Mouse (Mus musculus): ENCODE data around the gene Pim3. TPM values are rescaled to one million over a fixed set of nuclear protein-coding genes. Genes with fewer than 3 reads are reported as not detected.

The Pim3 gene
- total RNA-seq, 1 experiment from 2014 or later: 71.8 TPM

DNA sequence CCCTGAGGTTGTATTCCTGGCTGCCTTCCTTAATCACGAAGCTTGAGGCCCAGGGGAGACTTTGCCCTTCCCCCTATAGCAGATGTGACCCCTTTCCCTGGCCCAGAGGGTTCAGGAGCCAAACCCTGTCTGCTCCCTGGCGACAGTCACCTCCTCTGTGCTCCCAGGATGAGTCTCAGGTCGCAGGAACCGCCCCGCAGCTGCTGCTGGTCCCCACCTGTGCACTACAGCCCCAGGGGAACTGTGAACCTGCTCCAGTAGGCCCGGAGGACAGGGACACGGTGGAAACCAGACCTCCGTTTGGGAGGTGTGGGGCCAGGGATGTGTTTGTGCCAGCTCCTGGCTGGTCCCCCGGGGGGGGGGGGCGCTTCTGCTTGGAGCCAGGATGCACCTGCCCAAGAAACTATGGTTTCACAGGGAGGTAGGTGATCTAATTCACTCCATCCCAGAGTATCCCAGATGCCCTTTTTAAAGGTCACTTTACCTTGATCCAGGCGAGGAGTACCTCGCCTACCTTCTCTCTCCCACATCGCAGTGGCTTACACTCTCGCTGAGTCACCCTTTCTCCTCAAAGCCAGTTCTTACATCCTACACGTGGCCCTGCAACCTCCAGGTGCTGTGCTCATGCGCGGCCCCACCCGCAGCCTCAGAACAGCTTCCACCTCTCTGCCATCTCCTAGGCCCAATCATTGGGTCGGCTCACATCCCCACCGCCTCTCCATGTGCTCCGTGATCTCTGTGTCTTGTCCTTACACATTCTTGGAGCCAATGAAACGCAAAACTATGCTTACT is 19.5 kb downstream of the Pim3 start:
- no peak for DNase-seq

DNA sequence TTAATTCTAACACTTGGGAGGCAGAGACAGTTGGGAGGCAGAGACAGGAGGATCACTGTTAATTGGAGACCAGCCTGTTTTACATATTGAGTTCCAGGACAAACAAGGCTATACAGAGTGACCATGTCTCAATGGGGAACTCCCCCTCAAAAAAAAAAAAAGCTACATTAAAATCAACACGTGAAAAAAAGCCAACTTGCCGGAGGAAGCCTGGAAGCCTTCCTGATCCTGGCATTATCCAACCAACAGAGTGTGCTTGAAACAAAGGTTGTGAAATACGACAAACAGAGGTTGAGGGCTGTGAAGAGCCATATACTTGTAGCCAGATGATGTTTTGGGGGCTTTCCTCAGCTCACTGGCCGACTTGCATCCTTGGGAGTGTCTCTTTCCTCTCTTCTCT is 20.9 kb downstream of the Pim3 start:
- no peak for DNase-seq

DNA sequence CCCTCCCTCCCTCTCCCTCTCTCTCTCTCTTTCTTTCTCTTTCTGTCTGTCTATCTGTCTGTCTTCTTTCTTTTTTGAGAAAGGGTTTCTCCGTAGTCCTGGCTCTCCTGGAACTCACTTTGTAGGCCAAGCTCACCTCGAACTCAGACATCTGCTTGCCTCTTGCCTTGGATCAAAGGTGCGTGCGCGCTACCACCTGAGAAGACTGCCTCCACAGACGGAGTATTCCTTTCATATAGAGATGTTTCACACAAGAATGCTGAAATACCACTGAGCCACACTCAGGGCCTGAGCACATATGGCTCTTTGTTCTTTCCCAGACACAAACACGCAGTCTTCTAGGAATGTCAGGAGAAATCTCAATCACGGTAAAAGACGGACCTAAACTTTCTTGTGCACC is 21.4 kb downstream of the Pim3 start:
- no peak for DNase-seq

DNA sequence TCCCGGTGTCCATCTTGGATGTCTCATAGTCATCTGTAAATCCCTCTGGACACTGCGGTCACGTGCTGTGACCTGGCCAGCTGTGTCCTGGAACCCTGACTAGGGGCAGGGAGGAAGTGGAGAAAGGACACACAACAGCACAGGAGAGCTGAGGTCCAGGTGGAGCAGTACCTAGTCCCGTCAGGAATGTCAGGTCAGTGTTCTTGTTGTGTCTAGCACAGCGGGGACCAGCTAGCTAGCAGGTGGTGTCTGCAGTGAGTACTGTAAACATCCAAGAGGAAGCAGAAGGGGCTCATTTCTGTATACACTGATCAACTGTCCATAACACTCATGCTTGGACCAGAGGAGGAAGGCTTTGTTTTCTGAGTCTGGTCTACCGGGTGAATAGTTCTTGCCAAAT is 23.4 kb downstream of the Pim3 start:
- no peak for DNase-seq

DNA sequence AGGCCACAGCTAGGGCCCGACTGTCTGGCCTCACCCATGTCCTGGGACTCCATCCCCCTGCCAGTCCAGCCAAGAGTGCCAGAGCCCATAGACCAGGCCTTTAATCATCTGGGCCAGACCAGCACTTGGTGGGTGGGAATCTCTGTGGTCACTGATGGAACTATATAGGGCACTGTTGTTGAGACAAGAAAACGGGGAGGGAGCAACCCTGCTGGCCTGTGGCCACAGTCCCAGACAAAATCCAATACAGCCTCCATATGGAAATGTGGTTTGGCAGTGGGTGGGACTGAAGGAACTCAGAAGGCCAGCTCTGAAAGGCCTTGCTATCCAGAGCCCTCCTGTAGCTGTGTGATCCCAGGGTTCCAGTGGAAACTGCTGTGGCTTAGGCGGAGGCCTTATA is 27.0 kb downstream of the Pim3 start:
- DNase-seq: no peak

DNA sequence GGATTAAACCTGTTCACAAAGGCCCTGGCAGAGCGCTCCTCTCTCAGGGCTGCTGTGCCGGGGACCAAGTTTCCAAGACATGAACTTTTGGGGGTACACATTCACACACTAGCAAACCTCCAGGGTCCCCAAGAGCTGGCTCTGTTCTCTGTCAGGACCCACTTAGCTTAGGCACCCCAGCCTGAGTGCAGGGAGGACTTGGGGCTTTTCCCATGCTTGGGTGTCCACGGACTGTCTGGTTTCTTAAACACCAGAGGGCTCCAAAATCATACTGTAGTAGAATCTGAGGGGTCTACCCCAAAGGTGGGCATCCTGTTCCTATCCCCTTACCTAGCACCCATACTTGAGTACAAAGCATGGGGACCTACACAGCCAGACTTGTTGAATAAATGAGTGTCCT is 28.0 kb downstream of the Pim3 start:
- no peak for DNase-seq

DNA sequence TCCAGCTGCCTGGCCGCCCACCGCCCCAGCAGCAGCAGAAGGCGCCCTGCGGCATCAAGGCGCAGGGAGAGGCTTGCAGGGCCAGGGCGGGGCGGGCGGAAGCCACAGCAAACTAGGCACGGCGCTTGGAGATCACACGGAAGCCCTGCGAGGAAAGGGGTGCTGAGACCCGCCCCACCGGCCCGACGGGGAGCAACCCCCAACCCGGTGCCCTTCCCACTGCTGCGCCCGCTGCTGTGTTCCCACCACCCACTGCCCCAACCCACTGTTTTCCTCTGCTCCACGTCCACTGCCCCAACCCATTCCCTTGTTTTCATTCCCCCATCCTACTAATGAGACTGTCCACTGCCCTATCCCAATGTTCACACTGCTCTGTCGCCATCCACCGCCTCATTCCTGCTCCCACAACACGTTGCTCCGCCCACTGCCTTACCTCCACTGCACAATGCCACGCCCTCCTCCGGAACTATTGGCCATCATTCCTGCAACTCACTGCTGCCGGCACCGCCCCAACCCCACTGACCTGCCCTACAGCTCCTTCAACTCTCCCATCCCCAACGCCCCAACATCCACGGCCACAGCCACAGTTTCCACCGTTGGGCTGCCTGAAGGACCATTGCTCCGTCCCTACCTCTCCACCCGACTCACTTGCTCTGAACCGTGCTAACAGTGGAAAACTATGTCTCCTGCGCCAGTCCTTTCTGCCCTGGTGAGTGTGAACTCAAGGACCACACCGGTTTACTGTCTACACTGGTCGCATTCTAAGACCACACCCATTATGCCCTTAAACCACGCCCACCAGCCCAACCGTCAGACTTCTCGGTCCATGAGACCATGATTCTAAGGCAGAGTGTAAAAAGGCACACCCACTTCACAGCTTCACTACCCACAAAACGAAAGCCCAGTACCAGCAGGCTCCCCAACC is 29.0 kb downstream of the Pim3 start:
- DNase-seq: peak; percentile 86

DNA sequence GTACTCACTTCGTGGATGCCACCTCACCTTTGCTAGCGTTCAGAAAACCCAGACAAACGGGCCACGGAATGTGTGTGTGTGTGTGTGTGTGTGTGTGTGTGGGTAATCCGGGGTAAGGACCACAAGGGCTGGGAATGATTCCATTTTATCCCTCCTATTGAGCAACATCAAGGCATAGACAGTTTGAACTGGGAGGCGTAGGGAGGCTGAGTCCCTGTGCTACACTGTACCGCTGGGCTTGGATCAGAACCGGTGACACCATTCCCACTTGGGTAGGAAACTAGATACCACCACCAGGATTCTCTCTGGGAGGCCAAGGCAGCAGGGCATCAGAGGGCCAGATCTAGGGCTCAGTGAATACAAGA is 29.7 kb downstream of the Pim3 start:
- DNase-seq: no peak

DNA sequence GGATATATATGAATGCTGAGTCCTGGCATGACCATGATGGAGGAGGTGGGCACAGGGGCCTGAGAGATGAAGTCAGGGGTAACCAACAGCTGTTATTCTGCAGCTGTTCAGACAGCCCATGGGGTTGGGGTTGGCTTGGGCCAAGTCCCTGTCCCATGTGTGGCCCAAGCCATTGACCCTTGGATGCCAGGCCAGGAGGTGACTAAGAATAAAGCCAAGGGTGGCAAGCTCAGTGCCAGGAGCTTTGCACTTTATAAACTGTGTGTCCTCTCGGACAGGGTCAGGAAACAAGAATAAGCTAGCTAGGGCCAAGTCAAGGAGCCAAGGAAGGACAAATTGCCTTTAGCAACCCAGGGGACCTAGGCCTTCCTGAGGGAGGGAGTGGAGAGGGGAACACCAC is 30.3 kb downstream of the Pim3 start:
- DNase-seq: no peak

DNA sequence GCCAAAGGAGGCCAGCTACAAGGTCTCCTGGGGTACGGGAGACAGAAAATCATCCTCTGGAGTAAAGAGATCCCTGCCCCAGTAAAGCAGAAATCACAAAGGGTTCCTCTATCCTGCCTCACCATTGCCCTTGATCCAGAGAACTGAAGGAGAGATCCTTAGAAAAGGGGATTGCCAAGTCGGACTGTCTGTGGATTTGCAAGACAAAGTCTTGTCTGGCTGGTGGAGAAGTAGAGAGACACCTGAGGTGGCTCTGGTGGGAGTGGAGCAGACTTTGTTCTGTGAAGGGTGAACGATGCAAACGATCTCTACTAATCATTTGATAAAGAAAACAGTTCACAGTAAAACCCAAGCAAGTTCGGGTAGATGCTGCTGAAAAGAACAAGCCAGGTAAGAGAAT is 30.9 kb downstream of the Pim3 start:
- DNase-seq: no peak

DNA sequence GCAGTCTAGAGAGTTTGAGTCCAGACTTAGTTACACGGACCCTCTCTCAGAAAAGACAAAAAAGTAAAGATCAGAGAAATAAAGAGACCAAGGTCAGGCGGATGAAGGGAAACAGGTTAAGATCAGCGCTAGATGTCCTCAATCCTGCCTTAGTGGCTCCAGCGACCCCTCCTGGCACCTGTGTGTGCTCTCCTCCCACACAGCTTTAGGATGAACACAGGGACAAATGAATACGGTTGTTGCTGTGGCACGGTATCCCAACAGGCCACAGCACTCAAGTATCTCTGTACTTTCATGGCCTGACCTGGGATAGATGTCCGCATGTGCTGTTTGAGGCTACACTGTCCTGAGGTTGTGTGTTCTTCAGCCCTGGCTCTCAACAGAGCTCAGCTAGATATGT is 33.1 kb downstream of the Pim3 start:
- no peak for DNase-seq

DNA sequence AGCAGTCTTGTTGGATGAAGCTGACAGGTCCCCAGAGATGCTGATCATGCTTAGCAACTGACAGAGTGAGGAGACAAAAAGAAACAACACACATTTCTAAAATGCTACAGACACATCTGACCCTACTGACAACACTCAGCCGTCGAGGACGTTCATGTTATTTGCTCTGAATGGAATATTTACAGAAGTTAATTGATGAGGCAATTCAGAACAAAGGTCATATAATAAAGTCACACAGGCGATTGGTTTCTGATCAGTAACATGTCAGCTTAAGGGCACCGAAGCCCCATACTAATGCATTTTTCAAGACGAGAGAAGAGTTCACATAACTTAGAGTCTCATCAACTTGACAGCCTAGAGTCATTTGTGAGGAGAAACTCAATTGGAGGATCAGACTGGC is 33.9 kb downstream of the Pim3 start:
- DNase-seq: no peak

DNA sequence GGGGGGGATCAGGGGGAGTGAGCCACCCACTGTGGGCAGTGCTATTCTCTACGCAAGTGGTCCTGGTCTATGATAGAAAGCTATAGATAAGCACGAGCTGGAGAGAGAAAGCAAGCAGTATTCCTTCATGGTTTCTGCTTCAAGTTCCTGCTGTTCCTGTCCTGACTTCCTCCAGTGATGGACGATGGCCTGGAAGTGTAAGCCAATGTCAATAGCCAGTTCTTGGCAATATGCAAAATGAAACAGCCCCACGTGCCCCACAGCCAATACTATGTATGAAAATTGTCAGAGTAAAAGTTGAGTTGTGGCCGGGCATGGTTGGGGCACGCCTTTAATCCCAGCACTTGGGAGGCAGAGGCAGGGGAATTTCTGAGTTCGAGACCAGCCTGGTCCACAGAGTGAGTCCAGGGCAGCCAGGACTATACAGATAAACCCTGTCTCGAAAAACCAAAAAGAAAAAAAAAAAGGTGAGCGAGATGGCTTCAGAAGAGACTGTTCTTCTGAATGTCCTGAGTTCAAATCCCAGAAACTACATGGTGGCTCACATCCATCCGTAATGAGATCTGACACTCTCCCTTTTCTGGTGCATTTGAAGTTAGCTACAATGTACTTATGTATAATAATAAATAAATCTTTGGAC is 34.5 kb downstream of the Pim3 start:
- no peak for DNase-seq

DNA sequence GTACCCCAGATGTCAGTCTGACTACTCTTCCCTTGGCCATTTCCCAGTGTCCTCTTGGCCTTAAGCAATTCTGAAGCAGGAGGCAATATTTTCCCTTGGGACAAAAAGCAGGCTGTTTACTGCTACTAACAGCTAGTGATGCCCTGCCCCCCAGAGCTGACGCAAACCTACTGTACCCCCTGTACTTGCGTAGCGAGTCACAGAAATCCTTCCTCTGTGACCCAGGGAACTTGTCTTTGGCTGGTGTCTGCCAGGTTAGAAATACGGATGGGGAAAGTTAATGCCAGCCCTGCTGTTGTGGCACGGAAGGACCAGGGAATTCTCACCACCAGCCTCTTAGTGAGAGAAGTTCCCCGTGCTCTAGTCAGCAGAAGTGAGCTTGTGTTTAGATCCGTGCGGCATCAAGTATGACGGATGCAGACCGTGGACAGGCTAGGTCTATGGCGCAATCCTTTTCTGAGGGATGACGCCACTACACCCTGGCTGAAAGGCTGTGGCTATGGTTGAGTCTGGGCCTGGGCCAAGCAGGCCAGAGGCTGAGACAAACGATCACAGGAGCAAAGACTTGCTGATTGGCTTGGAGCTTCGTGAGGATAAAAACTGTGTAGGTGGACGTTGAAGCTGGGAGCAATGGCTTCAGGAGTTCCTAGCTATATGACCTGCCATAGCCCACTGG is 40.4 kb downstream of the Pim3 start:
- DNase-seq: peak; percentile 64

DNA sequence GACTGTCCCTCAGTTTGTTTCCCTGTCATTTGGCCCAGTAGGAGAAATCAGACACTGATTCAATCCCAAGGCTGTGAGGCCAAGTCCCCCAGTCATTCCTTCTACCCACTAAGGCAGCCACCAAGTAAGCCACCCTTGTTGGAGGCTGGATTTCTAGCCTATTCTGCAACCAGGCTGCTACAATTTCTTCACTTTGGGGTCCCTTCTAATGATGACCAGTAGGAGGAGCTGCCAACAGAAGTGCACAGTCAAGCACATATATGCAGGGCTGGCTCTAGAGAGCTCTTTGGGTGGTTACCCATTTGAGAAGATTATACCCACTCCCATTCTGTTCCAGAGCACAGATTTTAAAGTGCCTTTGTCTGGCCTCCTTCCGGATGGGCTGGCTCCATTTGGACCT is 41.1 kb downstream of the Pim3 start:
- DNase-seq: no peak

DNA sequence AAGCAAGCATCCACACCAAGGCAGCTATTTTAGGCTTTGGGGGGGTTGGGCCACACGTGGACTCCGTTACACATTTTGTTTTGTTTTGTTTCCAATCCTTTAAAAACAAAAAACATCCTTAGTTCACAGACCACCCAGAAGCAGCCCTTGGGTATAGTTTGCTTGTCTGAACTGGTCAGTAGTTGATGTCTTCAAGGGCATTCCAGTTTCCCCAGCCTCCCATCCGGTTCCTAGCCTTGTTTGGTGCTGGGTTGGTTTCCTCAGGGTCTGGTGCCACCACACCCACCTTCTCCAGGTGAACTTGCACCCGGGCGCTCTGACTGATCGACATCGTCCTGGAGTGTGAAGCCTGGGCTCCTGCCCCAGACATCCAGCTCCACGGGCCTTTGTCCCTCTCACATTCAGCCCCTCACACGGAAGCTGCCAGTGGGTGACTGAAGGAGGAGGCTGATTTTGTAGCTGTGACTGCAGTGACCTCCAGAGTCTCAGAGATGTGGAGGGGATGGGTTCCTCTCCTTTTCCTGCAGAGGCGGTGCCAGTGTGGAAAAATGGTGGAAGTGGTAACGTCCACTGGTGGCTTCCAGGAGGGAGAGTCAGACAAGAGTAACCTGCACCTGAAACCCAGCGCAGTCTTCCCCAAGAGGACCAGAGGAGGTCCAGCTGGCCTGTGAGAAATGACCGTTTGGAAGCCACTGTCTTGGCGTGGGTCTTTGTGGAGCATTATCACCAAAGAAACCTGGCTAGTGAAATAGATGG is 42.2 kb downstream of the Pim3 start:
- DNase-seq: no peak

DNA sequence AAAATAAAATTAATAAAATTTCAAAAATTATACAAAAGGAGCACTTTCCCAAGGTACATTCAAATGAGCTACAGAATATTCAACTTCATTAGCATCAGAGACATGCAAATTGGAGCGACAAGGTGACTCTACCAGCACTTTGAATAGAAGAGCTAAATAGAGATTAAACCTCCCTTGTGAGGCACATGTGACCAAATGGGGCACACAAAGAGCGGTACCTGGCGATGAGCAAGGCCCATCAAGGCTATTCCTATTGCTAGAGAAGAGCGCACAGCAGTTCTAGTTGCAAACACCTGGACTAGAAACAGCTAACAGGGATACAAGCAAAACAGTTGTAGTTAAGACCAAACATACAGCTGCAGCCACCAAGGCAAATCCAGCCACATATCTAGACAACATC is 44.4 kb downstream of the Pim3 start:
- no peak for DNase-seq

DNA sequence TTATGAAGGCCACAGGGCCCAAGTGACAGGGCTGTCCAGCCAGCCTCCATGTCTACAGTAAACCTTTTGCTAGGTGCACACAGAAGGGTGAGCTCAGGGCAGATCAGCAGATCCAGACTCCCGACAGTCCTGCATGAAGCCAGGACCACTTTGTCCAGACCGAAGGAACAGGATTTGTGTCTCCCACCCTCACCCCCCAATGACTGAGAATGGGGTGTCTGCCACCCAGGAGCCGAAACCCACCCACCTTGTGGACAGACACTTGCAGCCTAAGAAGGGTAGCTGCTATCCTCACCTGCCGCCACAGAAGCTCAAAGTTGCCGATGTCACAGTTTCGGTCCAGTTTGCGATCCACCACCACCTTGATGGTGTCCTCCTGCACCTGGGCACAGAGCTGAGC is 53.1 kb downstream of the Pim3 start:
- no peak for DNase-seq
